Mouse (Mus musculus) liver, adult 2 months (tissue): Measurements from ENCODE around the gene S1pr1.

Source experiments
- CTCF ChIP-seq: fragments of 200-500 bp; IDR thresholded peaks from 2 replicates; pipeline ENCODE4 v1.5.1; 2011; ENCODE audit warnings: low read depth, low read length, control low read depth
- POLR2A ChIP-seq: fragments of 200-500 bp; IDR thresholded peaks from 2 replicates; pipeline ENCODE4 v1.6.1; 2011; ENCODE audit warnings: low read length, control low read depth; ENCODE audit not compliant: insufficient read depth; ENCODE audit errors: extremely low read depth

DNA sequence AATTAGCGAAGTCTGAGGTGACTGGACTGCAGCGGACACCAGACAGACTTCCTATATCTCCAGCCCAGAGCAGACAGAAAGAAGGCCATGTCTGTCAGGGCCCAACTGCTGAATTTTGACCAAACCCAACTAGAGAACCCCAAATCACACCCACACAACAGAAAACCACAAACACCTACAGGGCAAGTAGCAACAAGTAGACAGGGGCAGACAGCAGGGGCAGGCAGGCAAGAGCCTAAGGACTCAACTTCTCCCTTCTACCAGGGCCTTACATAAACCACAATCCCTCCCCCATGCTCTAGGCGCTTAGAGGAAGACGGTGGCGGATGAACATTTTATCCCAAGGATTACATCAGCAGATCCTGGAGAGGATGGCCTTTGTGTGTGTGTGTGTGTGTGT, 22.5 kb downstream of the S1pr1 start:
- no peak for TF ChIP-seq POLR2A
- TF ChIP-seq CTCF = no peak
